Mouse (Mus musculus): ENCODE results near the gene Ddit4l. TPM values are rescaled to one million over a fixed set of nuclear protein-coding genes. Genes with fewer than 3 reads are reported as not detected.
A peak's percentile ranks its signal among the peaks of the same experiment; 100 is the strongest.

Ddit4l gene
- polyA plus RNA-seq, 1 experiment from 2014 or later, result 5.0 TPM

DNA sequence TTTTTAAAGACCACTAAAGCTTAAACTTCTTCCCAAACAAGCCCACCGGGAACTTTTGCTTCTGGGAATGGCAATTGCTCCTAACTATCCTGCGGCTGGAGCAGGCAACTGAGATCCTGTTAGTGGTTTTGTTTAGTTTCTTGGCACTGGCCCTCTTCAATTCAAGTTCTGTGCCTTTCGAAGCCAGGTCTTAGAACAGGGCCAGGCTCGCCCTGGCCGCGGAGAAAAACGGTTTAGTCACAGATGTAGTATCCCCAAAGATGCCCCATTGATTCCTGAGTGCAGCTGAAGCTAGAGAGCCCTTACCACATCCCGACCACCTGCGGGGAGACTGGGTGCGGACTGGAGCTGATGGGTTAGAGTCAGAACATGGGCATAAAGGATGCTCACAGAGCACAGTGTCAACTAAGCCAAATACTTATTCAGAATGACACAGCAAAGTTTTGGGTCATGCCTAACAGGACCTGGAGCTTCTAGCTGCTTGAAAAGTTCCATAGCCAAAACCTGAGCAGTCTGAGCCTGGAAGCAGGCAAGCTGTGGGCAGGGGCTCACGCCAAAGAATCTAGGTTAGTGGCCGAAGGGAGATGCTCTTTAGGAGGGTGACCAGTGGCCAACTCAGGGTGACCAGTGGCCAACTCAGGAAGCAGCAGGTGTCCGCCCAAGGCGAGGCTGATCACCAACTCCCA, 1.6 kb downstream of the Ddit4l start:
- no peak for ATAC-seq (ENCODE audit: insufficient read depth, low FRiP score, low read depth)
- no peak overlapping the region for H3K27ac ChIP-seq
- no peaks in the 10 kb centered on the region for H3K36me3 ChIP-seq
- H3K27me3 ChIP-seq (replicated peaks), result no peaks in the 10 kb centered on the region
- H3K9me3 ChIP-seq, result no peaks in the 10 kb centered on the region
- no peaks in the 10 kb centered on the region for H3K4me1 ChIP-seq
- H3K9ac ChIP-seq, result no peak overlapping the region
- peak overlapping the region; percentile 89 for H3K4me2 ChIP-seq
- H3K4me3 ChIP-seq (replicated peaks), result peak overlapping the region; percentile 60
- 38% methylated on average over 14 of the region's 14 CpGs for WGBS

- no peaks in the 10 kb centered on the region for H3K36me3 ChIP-seq
- peak overlapping the region; percentile 60 for H3K4me3 ChIP-seq (replicated peaks)
- peak; percentile 94 for ATAC-seq (ENCODE audit: insufficient read depth, low FRiP score, low read depth)
- H3K27me3 ChIP-seq (replicated peaks), result no peaks in the 10 kb centered on the region
- no peaks in the 10 kb centered on the region for H3K4me1 ChIP-seq
- WGBS, result under 1% methylated on average over 47 of the region's 47 CpGs
- peak overlapping the region; percentile 89 for H3K4me2 ChIP-seq
- no peaks in the 10 kb centered on the region for H3K9me3 ChIP-seq
- no peak overlapping the region for H3K27ac ChIP-seq
- H3K9ac ChIP-seq, result no peak overlapping the region
Observed at GRCm38 (mm10) chr3:137623581-137624362, 2.4 kb downstream of the Ddit4l start.

GRCm38 (mm10) chr3:137625054-137625453, 3.6 kb downstream of the Ddit4l start:
- Histone ChIP-seq H3K4me2 (no peak overlapping the region), H3K27me3 (replicated peaks) (no peaks in the 10 kb centered on the region), H3K4me1 (no peaks in the 10 kb centered on the region), H3K9ac (no peak overlapping the region), H3K36me3 (no peaks in the 10 kb centered on the region), H3K4me3 (replicated peaks) (no peak overlapping the region), H3K9me3 (no peaks in the 10 kb centered on the region), H3K27ac (no peak overlapping the region)
- no peak for ATAC-seq (ENCODE audit: insufficient read depth, low FRiP score, low read depth)
- 81% methylated on average over 5 of the region's 5 CpGs for WGBS

DNA sequence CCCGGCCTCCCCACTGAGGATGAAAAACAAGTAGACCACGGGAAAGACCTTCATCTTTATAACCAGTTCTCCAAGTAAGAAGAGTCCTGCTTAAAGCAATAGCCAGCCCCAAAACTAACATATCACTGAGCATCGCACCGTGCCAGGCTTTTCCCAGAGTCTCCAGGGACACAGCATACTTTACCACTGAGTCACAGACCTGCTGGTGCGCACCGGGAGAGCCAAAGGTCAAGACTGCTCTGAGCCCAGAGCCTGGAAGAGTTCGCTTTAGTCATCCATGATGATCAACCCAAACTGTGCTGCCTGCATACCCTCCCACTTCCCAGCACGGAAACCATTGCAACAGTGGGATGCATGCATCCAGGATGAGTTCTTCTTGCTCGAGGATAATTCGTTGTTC, 12.3 kb downstream of the Ddit4l start:
- WGBS, result 83% methylated on average over 10 of the region's 10 CpGs

GRCm38 (mm10) chr3:137636571-137636970, 15.2 kb downstream of the Ddit4l start:
- ATAC-seq (ENCODE audit: insufficient read depth, low FRiP score, low read depth), result no peak
- Histone ChIP-seq H3K4me2 (no peak overlapping the region), H3K4me1 (no peaks in the 10 kb centered on the region), H3K27ac (no peak overlapping the region), H3K4me3 (replicated peaks) (no peak overlapping the region), H3K9ac (no peak overlapping the region), H3K36me3 (no peaks in the 10 kb centered on the region), H3K27me3 (replicated peaks) (no peaks in the 10 kb centered on the region), H3K9me3 (no peaks in the 10 kb centered on the region)
- 78% methylated on average over 4 of the region's 4 CpGs for WGBS

More for the DNA sequence above, 12.3 kb downstream of the Ddit4l start:
- H3K4me3 ChIP-seq (replicated peaks), result no peak overlapping the region
- H3K4me2 ChIP-seq, result no peak overlapping the region
- H3K9ac ChIP-seq, result no peak overlapping the region
- no peak for ATAC-seq (ENCODE audit: insufficient read depth, low FRiP score, low read depth)
- no peaks in the 10 kb centered on the region for H3K4me1 ChIP-seq
- no peaks in the 10 kb centered on the region for H3K36me3 ChIP-seq
- H3K27ac ChIP-seq, result no peak overlapping the region
- H3K9me3 ChIP-seq, result no peaks in the 10 kb centered on the region
- H3K27me3 ChIP-seq (replicated peaks), result no peaks in the 10 kb centered on the region

DNA sequence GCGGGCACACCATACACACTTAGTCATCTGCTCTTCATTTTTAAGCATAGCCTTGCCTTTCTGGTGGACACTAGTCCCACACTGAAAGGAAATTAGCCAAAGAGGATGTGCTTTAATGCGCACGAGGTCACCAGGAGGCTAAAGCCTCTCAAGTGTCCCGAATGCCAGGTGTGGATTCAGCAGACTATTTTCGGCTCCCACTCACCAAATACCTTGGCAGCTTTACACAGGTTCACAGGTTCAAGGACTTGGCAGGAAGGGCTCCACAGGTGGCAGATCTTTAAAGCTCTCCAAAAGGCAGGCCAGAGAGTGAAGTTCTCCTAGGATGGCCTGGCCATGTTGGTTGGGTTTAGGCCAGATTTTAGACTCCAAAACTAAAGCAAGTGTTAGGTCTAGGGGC, 19.8 kb downstream of the Ddit4l start:
- Histone ChIP-seq H3K27me3 (replicated peaks) (no peaks in the 10 kb centered on the region), H3K4me2 (no peak overlapping the region), H3K9me3 (no peaks in the 10 kb centered on the region), H3K4me1 (no peaks in the 10 kb centered on the region), H3K36me3 (no peaks in the 10 kb centered on the region), H3K9ac (no peak overlapping the region), H3K27ac (no peak overlapping the region), H3K4me3 (replicated peaks) (no peak overlapping the region)
- no peak for ATAC-seq (ENCODE audit: insufficient read depth, low FRiP score, low read depth)
- 89% methylated on average over 5 of the region's 5 CpGs for WGBS

GRCm38 (mm10) chr3:137642137-137642536, 20.7 kb downstream of the Ddit4l start:
- Histone ChIP-seq H3K4me2 (no peak overlapping the region), H3K4me1 (no peaks in the 10 kb centered on the region), H3K36me3 (no peaks in the 10 kb centered on the region), H3K27me3 (replicated peaks) (no peaks in the 10 kb centered on the region), H3K9me3 (no peaks in the 10 kb centered on the region), H3K9ac (no peak overlapping the region), H3K27ac (no peak overlapping the region), H3K4me3 (replicated peaks) (no peak overlapping the region)
- 40% methylated on average over 8 of the region's 8 CpGs for WGBS
- no peak for ATAC-seq (ENCODE audit: insufficient read depth, low FRiP score, low read depth)

- Histone ChIP-seq H3K4me2 (no peak overlapping the region), H3K9me3 (no peaks in the 10 kb centered on the region), H3K4me1 (no peaks in the 10 kb centered on the region), H3K27me3 (replicated peaks) (no peaks in the 10 kb centered on the region), H3K4me3 (replicated peaks) (no peak overlapping the region), H3K36me3 (no peaks in the 10 kb centered on the region), H3K9ac (no peak overlapping the region), H3K27ac (no peak overlapping the region)
- 69% methylated on average over 3 of the region's 3 CpGs for WGBS
- ATAC-seq (ENCODE audit: insufficient read depth, low FRiP score, low read depth), result no peak
Observed at GRCm38 (mm10) chr3:137642568-137642967, 21.2 kb downstream of the Ddit4l start.

DNA sequence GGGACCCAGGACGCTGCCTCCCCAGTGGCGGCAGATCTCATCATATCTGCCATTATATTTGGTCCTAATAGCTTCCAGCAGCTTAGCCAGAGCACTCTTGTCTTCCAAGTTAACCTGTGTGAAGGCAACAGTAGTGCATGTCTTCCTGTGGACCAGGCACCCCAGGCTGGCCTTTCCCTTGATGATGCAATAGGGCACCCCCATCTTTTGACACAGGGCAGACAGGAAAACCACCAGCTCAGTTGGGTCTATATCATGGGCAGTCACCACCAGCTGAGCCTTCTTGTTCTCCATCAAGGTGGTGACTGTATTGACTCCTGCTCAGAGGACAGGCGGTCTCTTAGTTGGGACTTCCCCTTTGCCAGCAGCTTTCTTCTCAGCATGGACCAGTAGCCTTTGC, 22.7 kb downstream of the Ddit4l start:
- Histone ChIP-seq H3K4me2 (no peak overlapping the region), H3K4me3 (replicated peaks) (no peak overlapping the region), H3K9me3 (no peaks in the 10 kb centered on the region), H3K36me3 (no peaks in the 10 kb centered on the region), H3K27ac (no peak overlapping the region), H3K4me1 (no peaks in the 10 kb centered on the region), H3K9ac (no peak overlapping the region), H3K27me3 (replicated peaks) (no peaks in the 10 kb centered on the region)
- WGBS, result 85% methylated on average over 3 of the region's 3 CpGs
- ATAC-seq (ENCODE audit: insufficient read depth, low FRiP score, low read depth), result no peak

DNA sequence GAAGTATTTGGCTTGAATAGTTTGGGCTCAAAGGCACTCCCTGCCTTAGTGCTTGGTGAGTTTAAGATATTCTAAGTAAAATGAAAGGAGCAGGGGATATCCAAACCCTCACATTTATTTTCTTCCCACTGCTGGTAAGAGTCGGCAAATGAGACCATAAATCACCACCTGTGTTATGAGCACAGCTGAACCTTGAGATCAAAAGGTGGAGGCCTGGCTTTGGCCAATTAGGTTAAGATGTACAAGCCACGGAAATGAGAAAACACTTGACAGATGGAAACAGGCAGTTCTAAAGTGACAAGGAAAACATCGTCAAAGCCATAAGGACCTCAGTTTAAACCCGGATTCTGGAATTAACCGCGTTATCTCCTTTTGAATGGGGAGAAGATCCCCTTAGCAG, 23.5 kb downstream of the Ddit4l start:
- WGBS, result 61% methylated on average over 6 of the region's 6 CpGs
- no peak for ATAC-seq (ENCODE audit: insufficient read depth, low FRiP score, low read depth)
- Histone ChIP-seq H3K4me1 (no peaks in the 10 kb centered on the region), H3K27me3 (replicated peaks) (no peaks in the 10 kb centered on the region), H3K27ac (no peak overlapping the region), H3K4me2 (no peak overlapping the region), H3K9me3 (no peaks in the 10 kb centered on the region), H3K4me3 (replicated peaks) (no peak overlapping the region), H3K9ac (no peak overlapping the region), H3K36me3 (no peaks in the 10 kb centered on the region)

GRCm38 (mm10) chr3:137647427-137648100, 26.2 kb downstream of the Ddit4l start:
- WGBS, result 66% methylated on average over 12 of the region's 12 CpGs
- H3K27me3 ChIP-seq (replicated peaks), result no peaks in the 10 kb centered on the region
- no peaks in the 10 kb centered on the region for H3K36me3 ChIP-seq
- H3K4me1 ChIP-seq, result no peaks in the 10 kb centered on the region
- no peaks in the 10 kb centered on the region for H3K9me3 ChIP-seq
- no peak overlapping the region for H3K4me2 ChIP-seq
- H3K9ac ChIP-seq, result no peak overlapping the region
- no peak overlapping the region for H3K4me3 ChIP-seq (replicated peaks)
- no peak for ATAC-seq (ENCODE audit: insufficient read depth, low FRiP score, low read depth)
- H3K27ac ChIP-seq, result no peak overlapping the region

DNA sequence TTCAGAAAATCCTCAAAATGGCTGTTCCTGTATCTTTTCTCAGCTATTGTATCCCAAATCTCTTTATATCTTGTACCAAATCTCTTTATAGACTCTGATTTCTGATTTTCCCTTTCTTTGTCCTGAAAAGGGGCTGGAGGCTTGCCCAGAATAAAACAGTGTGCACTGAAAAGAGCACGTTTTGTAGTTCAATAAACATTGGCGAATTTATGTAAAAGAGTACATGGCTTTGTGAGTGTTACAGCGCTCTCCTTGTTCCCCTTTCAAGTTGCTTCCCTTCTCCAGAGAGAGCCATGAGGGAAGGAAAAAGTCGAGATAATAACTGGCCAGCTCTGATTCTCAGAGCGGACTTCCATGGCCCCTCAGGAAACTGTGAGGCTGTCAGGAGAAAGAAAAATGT, 27.7 kb downstream of the Ddit4l start:
- H3K9me3 ChIP-seq, result no peaks in the 10 kb centered on the region
- H3K4me3 ChIP-seq (replicated peaks), result no peak overlapping the region
- no peaks in the 10 kb centered on the region for H3K27me3 ChIP-seq (replicated peaks)
- ATAC-seq (ENCODE audit: insufficient read depth, low FRiP score, low read depth), result no peak
- no peaks in the 10 kb centered on the region for H3K4me1 ChIP-seq
- H3K4me2 ChIP-seq, result no peak overlapping the region
- 58% methylated on average over 5 of the region's 5 CpGs for WGBS
- no peak overlapping the region for H3K9ac ChIP-seq
- no peak overlapping the region for H3K27ac ChIP-seq
- H3K36me3 ChIP-seq, result no peaks in the 10 kb centered on the region

Measured in stomach, embryonic 15.5 days (tissue).